Mouse (Mus musculus) T-helper 1 cell (primary cell): Measurements from ENCODE around the gene D330020A13Rik.
"Not testable (repeated sequence)": the region's sequence is repeated elsewhere in the genome, so short reads cannot be mapped to it uniquely, and the experiment has no call there.

Experiments
- in situ Hi-C: fragments of 300-600 bp; cut with MboI, MseI; formaldehyde crosslinking; loops from one replicate; pipeline ENCODE4 v1.15.1; 2025; ENCODE audit warnings: high pct_unique_total_duplicates

Gene D330020A13Rik

GRCm38 (mm10) chr6:120296589-120296988, 2.4 kb downstream of the D330020A13Rik start:
- in situ Hi-C loops, result not testable (repeated sequence)

- in situ Hi-C loops, result loop anchor here (5.0 kb wide), 1 partner anchor 79 kb away; no protein-coding TSS in a partner anchor
Measured at GRCm38 (mm10) chr6:120301137-120301536, 7.0 kb downstream of the D330020A13Rik start.

GRCm38 (mm10) chr6:120302755-120303316, 8.7 kb downstream of the D330020A13Rik start:
- in situ Hi-C loops, result loop anchor here (5.0 kb wide), 1 partner anchor 81 kb away; no protein-coding TSS in a partner anchor

DNA sequence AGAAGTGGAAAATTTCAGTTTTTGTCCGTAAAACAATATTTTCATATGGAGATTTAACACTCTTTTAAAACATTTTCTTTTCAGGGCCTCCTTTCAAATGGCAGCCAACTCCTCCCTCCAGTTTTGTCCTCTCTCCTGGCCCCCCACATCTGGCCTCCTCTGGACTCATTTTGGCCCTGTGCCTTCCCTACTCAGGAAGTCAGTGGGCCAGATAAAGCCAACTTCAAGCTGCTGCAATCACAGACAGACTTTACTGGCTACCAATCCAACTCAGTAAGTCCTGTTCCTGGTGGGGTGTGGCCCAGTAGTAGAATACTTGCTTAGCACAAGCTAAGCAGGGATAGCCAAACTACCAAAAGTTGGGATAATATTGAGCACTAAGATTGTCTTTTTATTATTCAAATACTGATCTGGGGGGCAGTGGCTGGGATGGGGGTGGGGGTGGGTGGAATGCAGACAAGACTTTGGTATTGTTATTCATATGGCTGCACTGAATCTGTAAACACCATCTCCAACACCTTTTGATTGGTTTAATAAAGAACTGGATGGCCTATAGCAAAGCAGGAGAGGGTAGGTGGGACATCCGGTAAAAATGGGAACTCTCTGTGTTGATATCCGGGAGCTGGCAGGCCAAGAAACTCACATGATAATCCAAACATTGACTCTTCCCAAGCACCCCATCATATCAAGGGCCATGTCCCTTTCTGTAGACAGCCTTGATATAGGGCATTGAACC, 12.9 kb downstream of the D330020A13Rik start:
- in situ Hi-C loops, result no loop called here

DNA sequence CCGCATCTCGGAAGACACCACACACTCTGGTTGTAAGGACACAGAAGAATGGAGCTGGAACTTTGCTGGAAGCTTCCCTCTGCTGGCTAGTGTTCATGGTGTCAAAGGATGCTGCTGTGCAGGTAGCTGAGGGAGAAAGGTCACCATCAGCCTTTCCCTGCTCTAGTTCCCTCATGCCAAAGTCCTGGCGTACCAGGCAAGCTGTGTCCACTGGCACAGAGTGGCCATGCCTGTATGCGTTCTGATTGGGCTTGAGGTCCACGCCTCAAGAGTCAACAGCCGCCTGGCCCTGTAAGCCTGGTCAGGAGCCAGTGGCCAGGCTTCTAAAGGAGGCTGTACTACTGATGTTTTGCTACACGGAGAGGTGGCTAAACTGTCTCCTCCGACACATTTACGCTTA, 15.2 kb downstream of the D330020A13Rik start:
- in situ Hi-C loops, result no loop called here

- in situ Hi-C loops, result no loop called here
Measured at GRCm38 (mm10) chr6:120309787-120310186, 15.6 kb downstream of the D330020A13Rik start.

GRCm38 (mm10) chr6:120312443-120312842, 18.3 kb downstream of the D330020A13Rik start:
- in situ Hi-C loops, result no loop called here

DNA sequence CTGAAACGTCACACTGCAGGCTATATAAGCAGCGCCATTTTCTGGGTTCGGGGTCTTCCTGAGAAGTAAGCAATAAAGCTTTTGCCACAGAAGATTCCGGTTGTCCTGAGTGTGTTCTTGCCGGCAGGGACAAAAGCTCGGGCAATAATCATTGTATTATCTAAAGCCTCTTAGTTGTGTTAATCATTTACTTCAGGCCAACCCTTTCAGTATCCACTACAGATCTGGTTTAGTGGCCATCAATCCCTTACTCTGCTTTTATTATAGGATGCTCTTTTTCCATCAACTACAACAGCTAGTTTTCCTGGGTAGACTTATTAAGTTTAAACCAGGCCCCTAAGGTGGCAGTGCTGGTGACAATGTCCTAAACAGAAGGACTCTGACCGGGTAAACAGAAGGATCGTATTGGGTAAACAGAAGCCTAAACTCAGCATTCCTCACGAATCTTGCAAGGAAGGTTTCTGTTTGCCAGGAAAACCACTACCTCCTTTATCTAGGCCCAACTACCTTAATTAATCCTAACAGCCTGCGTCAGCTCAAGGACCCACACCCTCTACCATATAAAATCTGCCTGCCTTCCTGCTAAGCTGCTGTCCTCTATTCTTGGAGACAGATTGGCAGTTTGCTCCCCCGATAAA, 24.3 kb downstream of the D330020A13Rik start:
- in situ Hi-C loops, result no loop called here

DNA sequence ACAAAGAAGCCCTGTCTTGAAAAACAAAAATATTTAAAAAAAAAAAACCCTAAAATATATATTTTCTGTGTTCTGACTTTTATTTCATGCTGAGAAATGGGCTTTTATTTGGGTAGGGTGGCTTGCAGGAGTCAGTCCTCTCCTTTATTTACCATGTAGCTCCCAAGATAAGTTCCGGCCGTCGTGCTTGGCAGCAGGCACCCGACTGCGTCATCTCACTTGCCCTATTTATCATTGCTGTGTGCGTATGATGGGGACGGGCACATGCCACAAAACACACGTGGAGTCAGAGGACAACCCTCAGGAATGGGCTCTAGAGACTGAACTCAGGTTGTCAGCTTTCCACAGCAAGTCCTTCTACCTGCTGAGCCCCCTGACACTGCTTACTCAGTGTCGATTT, 25.0 kb downstream of the D330020A13Rik start:
- in situ Hi-C loops, result no loop called here

DNA sequence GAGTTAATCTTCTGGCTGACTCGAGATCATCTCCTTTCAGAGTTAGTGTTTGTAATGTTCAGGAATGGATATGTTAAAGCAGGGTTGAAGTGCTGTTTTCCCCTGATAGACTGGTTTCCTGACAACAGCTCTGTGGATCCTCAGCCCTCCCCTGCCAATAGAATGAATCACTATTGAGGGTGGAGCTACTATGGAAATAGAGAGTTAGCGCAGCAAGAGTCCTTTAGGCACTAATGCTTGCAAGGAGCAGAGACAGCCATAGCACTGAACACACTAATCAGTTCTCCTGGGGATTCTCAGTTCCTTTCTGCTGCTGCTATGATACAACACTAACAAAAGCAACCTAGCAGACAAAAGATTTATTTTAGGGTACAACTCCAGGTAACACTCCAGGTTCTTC, 26.2 kb downstream of the D330020A13Rik start:
- in situ Hi-C loops, result no loop called here

- in situ Hi-C loops, result no loop called here
Measured at GRCm38 (mm10) chr6:120324295-120324927, 30.2 kb downstream of the D330020A13Rik start.

DNA sequence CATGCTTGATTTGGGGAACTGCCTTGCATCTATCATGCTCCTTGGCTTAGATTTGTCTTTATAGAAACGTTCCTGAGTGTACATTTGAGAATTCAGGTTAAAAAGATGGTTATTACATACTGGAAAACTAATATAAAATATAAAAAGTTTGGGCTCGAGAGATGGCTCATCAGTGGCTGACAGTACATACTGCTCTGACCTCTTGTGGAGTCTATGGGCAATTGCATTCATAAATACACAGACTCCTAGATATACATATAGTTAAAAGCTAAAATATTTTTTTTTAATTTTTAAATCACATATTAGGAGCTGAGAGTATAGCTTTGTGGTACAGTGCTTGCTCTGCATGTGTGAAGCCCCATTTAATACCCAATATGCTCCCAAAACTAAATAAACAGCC, 38.2 kb downstream of the D330020A13Rik start:
- in situ Hi-C loops, result no loop called here

DNA sequence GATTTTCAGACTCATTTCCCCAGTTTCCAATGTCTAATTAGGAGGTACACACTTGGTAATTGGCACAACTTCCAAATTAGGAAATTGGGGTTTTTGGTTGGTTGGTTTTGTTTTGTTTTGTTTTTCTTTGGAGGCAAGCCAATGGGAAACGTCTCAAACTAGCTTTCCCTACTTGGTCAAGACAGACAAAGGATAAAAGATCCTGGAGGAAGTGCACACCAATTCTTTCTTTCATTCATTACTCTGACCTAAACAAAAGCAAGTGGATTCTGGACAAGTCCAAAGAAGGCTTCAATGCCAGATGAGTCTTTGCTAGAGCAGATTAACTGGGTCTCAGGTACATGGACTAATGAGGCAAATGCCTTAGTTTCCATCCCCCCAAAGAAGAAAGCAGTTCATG, 49.8 kb downstream of the D330020A13Rik start:
- in situ Hi-C loops, result loop anchor here (10.0 kb wide), 1 partner anchor 1379 kb away; no protein-coding TSS in a partner anchor
